Mouse (Mus musculus): ENCODE data around the gene Capza2. TPM values are rescaled to one million over a fixed set of nuclear protein-coding genes. Genes with fewer than 3 reads are reported as not detected.

Capza2 gene
- polyA plus RNA-seq, 1 experiment from 2014 or later: 167 TPM

DNA sequence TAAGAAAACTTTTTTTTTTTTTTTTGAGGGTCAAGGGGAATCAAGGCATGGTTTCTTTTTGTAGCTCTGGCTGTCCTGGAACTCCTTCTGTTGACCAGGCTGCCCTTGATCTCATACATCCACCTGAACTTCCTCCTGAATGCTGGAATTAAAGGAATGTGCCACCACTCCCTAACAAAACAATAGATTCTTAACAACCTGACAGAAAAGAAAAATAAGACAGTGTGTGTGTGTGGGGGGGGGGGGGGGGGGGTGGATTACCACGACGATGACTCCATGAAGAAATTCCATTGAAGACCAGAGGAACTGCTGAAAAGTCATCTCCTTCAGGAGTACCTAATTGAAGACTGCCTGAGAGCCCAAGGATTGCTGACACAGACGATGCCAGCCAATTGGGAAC, 14.6 kb upstream of the Capza2 start:
- no peak overlapping the region for H3K4me2 ChIP-seq (replicated peaks; ENCODE audit: low read depth)
- no peak overlapping the region for H3K27ac ChIP-seq (replicated peaks)
- H3K9ac ChIP-seq (ENCODE audit: low read length): no peak overlapping the region
- no peaks in the 10 kb centered on the region for H3K36me3 ChIP-seq (ENCODE audit: control insufficient read depth, insufficient read depth, low read length)
- 67% methylated on average over 1 of the region's 3 CpGs for WGBS
- DNase-seq (ENCODE audit: low spot score): no peak
- no peaks in the 10 kb centered on the region for H3K9me3 ChIP-seq (ENCODE audit: control insufficient read depth, low read length)
- no peaks in the 10 kb centered on the region for H3K4me1 ChIP-seq (replicated peaks; ENCODE audit: control insufficient read depth, insufficient read depth)
- no peak for ATAC-seq (ENCODE audit: low FRiP score, low TSS enrichment)
- TF ChIP-seq CTCF (IDR thresholded peaks at IDR 0.05; ENCODE audit: low read depth) (no peak), EP300 (optimal IDR thresholded peaks at IDR 0.05) (no peak)
- no peak overlapping the region for H3K4me3 ChIP-seq (ENCODE audit: low read depth, low read length)
- H3K27me3 ChIP-seq (ENCODE audit: control insufficient read depth, insufficient read depth, low read length): no peaks in the 10 kb centered on the region

DNA sequence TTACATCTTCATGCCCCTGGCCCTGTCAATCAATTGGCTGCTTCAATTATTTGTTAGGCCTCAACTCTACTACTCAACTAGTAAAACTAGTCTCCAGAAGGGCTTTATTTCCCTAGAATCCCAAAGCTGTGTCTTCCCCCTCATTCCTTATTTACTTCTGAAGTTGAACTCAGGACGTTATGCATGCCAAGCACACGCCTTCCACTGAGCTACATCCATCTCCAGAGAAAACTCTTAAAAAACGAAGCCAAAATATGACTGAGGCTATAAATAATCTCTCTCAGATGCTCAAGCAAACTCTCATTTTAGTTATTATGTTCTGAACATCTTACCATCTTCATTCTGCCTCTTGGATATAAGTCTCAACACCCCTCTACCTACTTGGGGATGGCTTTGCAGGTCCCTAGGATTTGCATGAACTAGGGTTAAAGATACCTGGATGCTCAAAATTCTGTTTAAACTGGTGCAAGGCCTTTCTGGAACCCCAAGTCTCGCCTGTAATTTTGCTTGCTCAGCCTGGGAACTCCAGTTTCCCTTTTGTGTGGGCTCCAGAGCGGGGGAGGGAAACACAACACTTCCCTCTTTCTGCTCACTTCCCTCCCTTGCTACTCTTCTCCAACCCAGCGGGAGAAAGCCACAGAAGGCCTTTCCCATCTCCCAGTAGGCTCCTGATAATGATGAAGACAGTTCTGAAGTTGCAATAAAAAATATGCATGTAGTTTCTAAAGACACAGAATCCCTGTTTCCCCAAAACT, 7.2 kb upstream of the Capza2 start:
- Histone ChIP-seq H3K4me1 (replicated peaks; ENCODE audit: control insufficient read depth, insufficient read depth) (no peaks in the 10 kb centered on the region), H3K27ac (replicated peaks) (no peak overlapping the region), H3K36me3 (ENCODE audit: control insufficient read depth, insufficient read depth, low read length) (no peaks in the 10 kb centered on the region), H3K4me3 (ENCODE audit: low read depth, low read length) (no peak overlapping the region), H3K27me3 (ENCODE audit: control insufficient read depth, insufficient read depth, low read length) (no peaks in the 10 kb centered on the region), H3K9ac (ENCODE audit: low read length) (no peak overlapping the region), H3K9me3 (ENCODE audit: control insufficient read depth, low read length) (no peaks in the 10 kb centered on the region), H3K4me2 (replicated peaks; ENCODE audit: low read depth) (no peak overlapping the region)
- WGBS: 58% methylated on average over 6 of the region's 6 CpGs
- no peak for TF ChIP-seq CTCF (IDR thresholded peaks at IDR 0.05; ENCODE audit: low read depth)
- TF ChIP-seq EP300 (optimal IDR thresholded peaks at IDR 0.05): no peak
- ATAC-seq (ENCODE audit: low FRiP score, low TSS enrichment) (no peak), DNase-seq (ENCODE audit: low spot score) (no peak)

DNA sequence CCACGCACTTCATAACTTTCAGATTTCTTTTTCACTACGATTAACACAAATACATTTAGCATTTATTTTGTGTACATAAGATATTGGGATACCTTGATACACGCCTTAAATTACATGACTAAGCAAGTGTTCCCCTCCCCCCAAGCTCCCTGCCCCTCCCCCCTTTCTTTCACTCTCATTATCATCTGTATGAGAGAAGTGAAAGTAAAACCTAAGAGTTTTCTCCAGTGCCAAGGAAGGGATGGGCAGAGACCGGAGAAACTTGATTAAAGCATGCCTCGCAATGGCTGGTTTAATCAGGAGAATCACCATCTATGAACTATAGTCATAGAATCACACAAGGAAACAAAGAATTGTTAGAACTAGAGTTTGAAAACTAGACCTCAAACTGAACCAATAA, 6.3 kb upstream of the Capza2 start:
- H3K4me2 ChIP-seq (replicated peaks; ENCODE audit: low read depth): peak overlapping the region; percentile 18; the same call in 1 of the 2 replicates
- H3K27ac ChIP-seq (replicated peaks): 0 out of 2 replicates have a peak overlapping the region, but pooled peaks have one; percentile 20
- no peaks in the 10 kb centered on the region for H3K4me1 ChIP-seq (replicated peaks; ENCODE audit: control insufficient read depth, insufficient read depth)
- no peaks in the 10 kb centered on the region for H3K27me3 ChIP-seq (ENCODE audit: control insufficient read depth, insufficient read depth, low read length)
- no peaks in the 10 kb centered on the region for H3K9me3 ChIP-seq (ENCODE audit: control insufficient read depth, low read length)
- 45% methylated on average over 5 of the region's 5 CpGs for WGBS
- no peak overlapping the region for H3K4me3 ChIP-seq (ENCODE audit: low read depth, low read length)
- TF ChIP-seq CTCF (IDR thresholded peaks at IDR 0.05; ENCODE audit: low read depth) (no peak), EP300 (optimal IDR thresholded peaks at IDR 0.05) (no peak)
- H3K9ac ChIP-seq (ENCODE audit: low read length): no peak overlapping the region
- ATAC-seq (ENCODE audit: low FRiP score, low TSS enrichment) (peak; percentile 70), DNase-seq (ENCODE audit: low spot score) (peak; percentile 50)
- no peaks in the 10 kb centered on the region for H3K36me3 ChIP-seq (ENCODE audit: control insufficient read depth, insufficient read depth, low read length)

DNA sequence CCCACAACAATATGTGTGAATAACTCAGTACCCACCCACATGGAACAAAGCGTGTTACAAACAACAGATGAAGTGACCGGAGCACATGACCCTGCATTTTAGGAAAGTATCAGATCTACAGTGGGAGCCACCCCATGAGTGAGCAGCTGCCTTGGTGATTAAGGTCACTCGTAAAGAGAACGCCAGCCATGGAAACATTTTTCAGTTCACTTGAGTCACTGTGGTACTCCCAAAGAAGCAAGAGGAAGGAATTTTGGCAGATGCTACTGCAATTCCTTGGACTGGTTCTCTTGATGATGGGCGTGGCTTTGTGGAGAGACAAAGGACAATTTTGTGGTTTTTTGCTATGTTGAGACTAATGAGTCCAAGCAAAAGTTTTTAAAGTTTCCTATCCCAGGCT, 4.4 kb upstream of the Capza2 start:
- H3K9me3 ChIP-seq (ENCODE audit: control insufficient read depth, low read length): no peaks in the 10 kb centered on the region
- H3K36me3 ChIP-seq (ENCODE audit: control insufficient read depth, insufficient read depth, low read length): no peaks in the 10 kb centered on the region
- no peak overlapping the region for H3K9ac ChIP-seq (ENCODE audit: low read length)
- H3K27me3 ChIP-seq (ENCODE audit: control insufficient read depth, insufficient read depth, low read length): no peaks in the 10 kb centered on the region
- H3K4me3 ChIP-seq (ENCODE audit: low read depth, low read length): no peak overlapping the region
- TF ChIP-seq CTCF (IDR thresholded peaks at IDR 0.05; ENCODE audit: low read depth) (no peak), EP300 (optimal IDR thresholded peaks at IDR 0.05) (no peak)
- no peak overlapping the region for H3K27ac ChIP-seq (replicated peaks)
- DNase-seq (ENCODE audit: low spot score): no peak
- no peak overlapping the region for H3K4me2 ChIP-seq (replicated peaks; ENCODE audit: low read depth)
- no peak for ATAC-seq (ENCODE audit: low FRiP score, low TSS enrichment)
- no peaks in the 10 kb centered on the region for H3K4me1 ChIP-seq (replicated peaks; ENCODE audit: control insufficient read depth, insufficient read depth)
- 68% methylated on average over 5 of the region's 5 CpGs for WGBS

DNA sequence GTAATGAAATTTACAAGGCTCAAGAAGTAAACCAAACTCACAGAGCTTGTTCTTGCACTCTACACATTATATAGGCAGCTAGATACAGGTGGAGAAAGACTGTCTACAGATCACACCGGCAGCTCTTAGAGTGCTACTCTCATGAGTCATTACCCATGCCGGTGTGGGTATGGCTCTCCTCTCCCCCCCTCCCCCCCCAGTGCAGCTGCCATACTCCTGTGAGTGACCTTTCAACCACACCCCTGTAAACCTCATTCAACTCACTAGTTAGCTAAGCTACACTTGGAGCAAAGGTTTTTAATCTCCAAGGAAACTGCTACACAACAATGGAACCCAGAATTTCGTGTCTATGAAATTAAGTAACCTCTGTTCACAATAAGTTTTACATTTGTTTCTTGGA, 2.2 kb upstream of the Capza2 start:
- TF ChIP-seq EP300 (optimal IDR thresholded peaks at IDR 0.05): no peak
- TF ChIP-seq CTCF (IDR thresholded peaks at IDR 0.05; ENCODE audit: low read depth): no peak
- no peaks in the 10 kb centered on the region for H3K27me3 ChIP-seq (ENCODE audit: control insufficient read depth, insufficient read depth, low read length)
- H3K9ac ChIP-seq (ENCODE audit: low read length): no peak overlapping the region
- no peak overlapping the region for H3K4me2 ChIP-seq (replicated peaks; ENCODE audit: low read depth)
- H3K27ac ChIP-seq (replicated peaks): no peak overlapping the region
- no peak overlapping the region for H3K4me3 ChIP-seq (ENCODE audit: low read depth, low read length)
- peak; percentile 51 for DNase-seq (ENCODE audit: low spot score)
- peak; percentile 64 for ATAC-seq (ENCODE audit: low FRiP score, low TSS enrichment)
- 45% methylated on average over 3 of the region's 3 CpGs for WGBS
- H3K36me3 ChIP-seq (ENCODE audit: control insufficient read depth, insufficient read depth, low read length): no peaks in the 10 kb centered on the region
- H3K4me1 ChIP-seq (replicated peaks; ENCODE audit: control insufficient read depth, insufficient read depth): no peaks in the 10 kb centered on the region
- no peaks in the 10 kb centered on the region for H3K9me3 ChIP-seq (ENCODE audit: control insufficient read depth, low read length)

DNA sequence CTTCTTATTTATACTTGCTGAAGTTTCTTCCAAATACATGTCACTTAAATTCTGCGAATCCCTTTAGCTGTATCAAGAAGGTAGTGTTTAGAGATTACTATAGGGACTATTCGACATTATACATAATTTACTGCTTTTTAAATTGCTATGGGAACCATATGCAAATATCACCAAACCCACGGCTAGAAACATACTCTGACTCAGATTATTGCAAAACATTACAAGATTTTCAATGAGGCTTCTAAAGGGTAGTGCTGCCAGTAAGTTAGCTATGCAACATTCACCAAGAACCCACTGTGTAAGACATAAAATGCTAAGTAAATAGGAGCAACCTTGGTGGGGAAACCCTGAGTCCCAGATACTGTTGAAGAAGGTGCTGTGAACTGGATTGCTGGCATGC, 1.0 kb upstream of the Capza2 start:
- TF ChIP-seq EP300 (optimal IDR thresholded peaks at IDR 0.05) (no peak), CTCF (IDR thresholded peaks at IDR 0.05; ENCODE audit: low read depth) (no peak)
- ATAC-seq (ENCODE audit: low FRiP score, low TSS enrichment) (no peak), DNase-seq (ENCODE audit: low spot score) (no peak)
- 64% methylated on average over 3 of the region's 3 CpGs for WGBS
- H3K9me3 ChIP-seq (ENCODE audit: control insufficient read depth, low read length): no peaks in the 10 kb centered on the region
- no peak overlapping the region for H3K9ac ChIP-seq (ENCODE audit: low read length)
- no peaks in the 10 kb centered on the region for H3K36me3 ChIP-seq (ENCODE audit: control insufficient read depth, insufficient read depth, low read length)
- no peak overlapping the region for H3K27ac ChIP-seq (replicated peaks)
- no peak overlapping the region for H3K4me3 ChIP-seq (ENCODE audit: low read depth, low read length)
- no peak overlapping the region for H3K4me2 ChIP-seq (replicated peaks; ENCODE audit: low read depth)
- H3K4me1 ChIP-seq (replicated peaks; ENCODE audit: control insufficient read depth, insufficient read depth): 0 out of 2 replicates have a peak, but pooled peaks cover 2% of the 10 kb centered on the region
- H3K27me3 ChIP-seq (ENCODE audit: control insufficient read depth, insufficient read depth, low read length): no peaks in the 10 kb centered on the region
